In genomic region chr5:54194846-54195245, GRCm38 (mm10) we compare ENCODE assay signal across 27 mouse cellular contexts.
DNase-seq lines count a peak whose midpoint lies in the region; ATAC-seq lines count a peak whose summit lies in the region.
"Had no signal": no experiment of that assay in that cellular context is flagged by ENCODE, and none has a peak within 500 bp of the region (broad histone marks: within the 10 kb centered on the region; RNA-seq: fewer than 3 reads in every experiment).

No protein-coding gene starts in this region.

- no peak overlapping the region for H3K4me3 ChIP-seq in embryonic facial prominence, embryonic 11.5 days (ENCODE audit: low read depth, low read length)
- no peak overlapping the region for H3K4me3 ChIP-seq in embryonic facial prominence, embryonic 10.5 days
- H3K4me3 ChIP-seq in kidney, embryonic 16.5 days (ENCODE audit: low read length): no peak overlapping the region
- H3K4me3 ChIP-seq: forebrain, embryonic 13.5 days; heart, embryonic 13.5 days; hindbrain, embryonic 15.5 days; limb, embryonic 15.5 days; liver, embryonic 13.5 days; neural tube, embryonic 13.5 days; stomach, embryonic 15.5 days had no signal

- 0 out of 2 replicates have a peak, but pooled peaks have one; percentile 34 for ATAC-seq in embryonic facial prominence, embryonic 11.5 days (replicated peaks; ENCODE audit: insufficient number of reproducible peaks, low FRiP score, low TSS enrichment, low read depth)
- peak; percentile 25; the same call in 1 of the 2 replicates for ATAC-seq in kidney, embryonic 16.5 days (ENCODE audit: low FRiP score, low TSS enrichment)
- ATAC-seq: forebrain, embryonic 13.5 days; inflammation-experienced regulatory T-cells, adult 6 months; midbrain, embryonic 16.5 days had no signal

- H3K4me1 ChIP-seq in embryonic facial prominence, embryonic 11.5 days (ENCODE audit: control insufficient read depth, insufficient read depth, low read length): no peaks in the 10 kb centered on the region
- H3K4me1 ChIP-seq in embryonic facial prominence, embryonic 10.5 days: peaks cover 5% of the 10 kb centered on the region; the same call in 1 of the 2 replicates
- no peaks in the 10 kb centered on the region for H3K4me1 ChIP-seq in kidney, embryonic 16.5 days (ENCODE audit: insufficient read depth, low read length)
- H3K4me1 ChIP-seq: forebrain, embryonic 13.5 days; hindbrain, embryonic 15.5 days; limb, embryonic 15.5 days; liver, embryonic 13.5 days; neural tube, embryonic 13.5 days; stomach, embryonic 15.5 days had no signal

- H3K9me3 ChIP-seq in embryonic facial prominence, embryonic 11.5 days (replicated peaks; ENCODE audit: control insufficient read depth, low read length): no peaks in the 10 kb centered on the region
- no peaks in the 10 kb centered on the region for H3K9me3 ChIP-seq in embryonic facial prominence, embryonic 10.5 days
- no peaks in the 10 kb centered on the region for H3K9me3 ChIP-seq in kidney, embryonic 16.5 days (ENCODE audit: low read length)
- H3K9me3 ChIP-seq: forebrain, embryonic 13.5 days; G1E; heart, embryonic 13.5 days; hindbrain, embryonic 15.5 days; limb, embryonic 15.5 days; liver, embryonic 13.5 days; neural tube, embryonic 13.5 days; stomach, embryonic 15.5 days had no signal

- H3K9ac ChIP-seq in embryonic facial prominence, embryonic 11.5 days (replicated peaks; ENCODE audit: low read length): no peak overlapping the region
- H3K9ac ChIP-seq in kidney, embryonic 16.5 days (replicated peaks; ENCODE audit: low read length): no peak overlapping the region
- H3K9ac ChIP-seq: forebrain, embryonic 13.5 days; heart, embryonic 13.5 days; hindbrain, embryonic 15.5 days; limb, embryonic 15.5 days; liver, embryonic 13.5 days; neural tube, embryonic 13.5 days; stomach, embryonic 15.5 days had no signal

- no peak for DNase-seq in embryonic facial prominence, embryonic 11.5 days (ENCODE audit: low spot score)
- DNase-seq in embryonic facial prominence, embryonic 10.5 days (ENCODE audit: low spot score): no peak
- no peak for DNase-seq in kidney, adult 8-10 months
- peak; percentile 9 for DNase-seq in lung, postnatal 10 days
- DNase-seq in lung, postnatal 25 days (ENCODE audit: low spot score): no peak
- DNase-seq in thymus, postnatal 14 days: no peak
- DNase-seq: adrenal gland, adult 8-10 months; cerebellum, adult 2 months; cerebellum, postnatal 14 days; gastrocnemius, postnatal 10 days; heart, postnatal 10 days; kidney, adult 11 months; kidney, postnatal 25 days; liver, embryonic 13.5 days; lung, adult 2 months; right cerebral cortex, postnatal 14 days had no signal

- no peaks in the 10 kb centered on the region for H3K36me3 ChIP-seq in embryonic facial prominence, embryonic 11.5 days (replicated peaks; ENCODE audit: control insufficient read depth, insufficient read depth, low read depth, low read length)
- H3K36me3 ChIP-seq in embryonic facial prominence, embryonic 10.5 days (replicated peaks): no peaks in the 10 kb centered on the region
- H3K36me3 ChIP-seq in kidney, embryonic 16.5 days (ENCODE audit: insufficient read depth, low read length): no peaks in the 10 kb centered on the region
- H3K36me3 ChIP-seq: G1E; heart, embryonic 13.5 days; hindbrain, embryonic 15.5 days; limb, embryonic 15.5 days; liver, embryonic 13.5 days; neural tube, embryonic 13.5 days; stomach, embryonic 15.5 days had no signal

- H3K27me3 ChIP-seq in embryonic facial prominence, embryonic 11.5 days (ENCODE audit: control insufficient read depth, insufficient read depth, low read length): no peaks in the 10 kb centered on the region
- no peaks in the 10 kb centered on the region for H3K27me3 ChIP-seq in embryonic facial prominence, embryonic 10.5 days (replicated peaks; ENCODE audit: low read depth, poor library complexity, severe bottlenecking)
- H3K27me3 ChIP-seq in kidney, embryonic 16.5 days (ENCODE audit: insufficient read depth, low read length): no peaks in the 10 kb centered on the region
- H3K27me3 ChIP-seq: forebrain, embryonic 13.5 days; heart, embryonic 13.5 days; hindbrain, embryonic 15.5 days; liver, embryonic 13.5 days; neural tube, embryonic 13.5 days; stomach, embryonic 15.5 days had no signal

- no peak overlapping the region for H3K4me2 ChIP-seq in embryonic facial prominence, embryonic 11.5 days (ENCODE audit: low read depth, low read length)
- no peak overlapping the region for H3K4me2 ChIP-seq in kidney, embryonic 16.5 days (replicated peaks; ENCODE audit: low read depth, low read length)
- H3K4me2 ChIP-seq: forebrain, embryonic 13.5 days; heart, embryonic 13.5 days; hindbrain, embryonic 15.5 days; limb, embryonic 15.5 days; liver, embryonic 13.5 days; midbrain, embryonic 11.5 days; neural tube, embryonic 13.5 days; stomach, embryonic 15.5 days had no signal

- H3K27ac ChIP-seq in embryonic facial prominence, embryonic 11.5 days (replicated peaks; ENCODE audit: low read depth, low read length): no peak overlapping the region
- no peak overlapping the region for H3K27ac ChIP-seq in embryonic facial prominence, embryonic 10.5 days (replicated peaks)
- no peak overlapping the region for H3K27ac ChIP-seq in kidney, embryonic 16.5 days (ENCODE audit: low read length)
- H3K27ac ChIP-seq: forebrain, embryonic 13.5 days; heart, embryonic 13.5 days; hindbrain, embryonic 15.5 days; limb, embryonic 15.5 days; liver, embryonic 13.5 days; neural tube, embryonic 13.5 days; stomach, embryonic 15.5 days had no signal

- 84% methylated on average over 9 of the region's 9 CpGs for WGBS in embryonic facial prominence, embryonic 11.5 days
- 81% methylated on average over 9 of the region's 9 CpGs for WGBS in embryonic facial prominence, embryonic 10.5 days
- WGBS in kidney, embryonic 16.5 days: 53% methylated on average over 9 of the region's 9 CpGs
